Mouse (Mus musculus): ENCODE measurements around the gene Astl. TPM values are rescaled to one million over a fixed set of nuclear protein-coding genes. Genes with fewer than 3 reads are reported as not detected.

Astl gene
- total RNA-seq, 2 experiments from 2014 or later: not detected

DNA sequence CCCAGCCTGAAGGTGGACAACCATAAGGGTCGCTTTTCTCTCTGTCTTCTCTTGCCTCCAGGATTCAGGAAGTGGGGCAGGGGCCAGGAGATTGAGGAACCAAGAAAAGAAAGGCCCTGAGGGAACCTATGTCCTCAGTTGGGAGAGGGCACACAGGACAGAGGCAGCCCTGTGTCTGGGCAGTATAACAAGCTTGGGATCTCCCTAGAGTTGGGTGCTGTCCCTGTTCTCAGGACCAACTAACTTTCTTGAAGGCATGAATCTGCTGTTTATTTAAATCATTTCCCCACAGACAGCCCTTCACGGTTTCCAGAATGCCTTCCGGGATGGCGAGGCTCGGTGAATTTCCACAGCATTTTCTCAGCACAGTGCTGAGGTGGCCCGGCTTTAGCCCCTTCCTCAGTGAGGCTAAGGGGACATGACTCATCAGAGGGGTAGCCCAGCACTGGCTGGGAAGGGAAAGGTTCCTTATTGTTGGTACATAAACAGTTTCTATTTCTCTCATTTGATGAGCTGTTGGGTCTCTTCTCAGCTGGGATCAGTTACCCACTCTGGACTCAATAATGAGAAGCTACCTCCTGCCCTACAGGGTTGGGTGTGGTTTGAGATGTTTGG, 15.7 kb upstream of the Astl start:
- DNase-seq (ENCODE audit: low spot score in 2 of 2): no peak
- intact Hi-C loops (cut with DNase I): no loop called here

DNA sequence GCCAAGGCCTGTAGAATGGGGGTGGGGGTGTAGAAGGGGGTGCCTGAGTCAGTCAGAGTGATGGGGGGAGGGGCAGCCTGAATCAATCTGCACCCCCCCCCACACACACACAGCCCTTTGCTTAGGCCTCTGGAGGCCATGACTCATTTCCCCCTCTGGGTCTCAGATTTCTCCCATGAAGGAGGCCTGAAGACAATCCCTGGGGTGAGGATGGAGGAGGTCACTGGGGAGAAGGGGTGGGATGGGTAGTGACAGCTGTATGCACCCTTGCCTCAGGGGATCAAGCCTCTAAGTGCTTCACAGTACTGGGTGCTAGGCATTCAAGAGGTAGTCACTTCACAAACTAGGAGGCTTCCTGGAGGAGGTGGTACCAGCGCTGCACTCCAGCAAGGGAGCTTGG, 14.8 kb upstream of the Astl start:
- intact Hi-C loops (cut with DNase I): no loop called here

DNA sequence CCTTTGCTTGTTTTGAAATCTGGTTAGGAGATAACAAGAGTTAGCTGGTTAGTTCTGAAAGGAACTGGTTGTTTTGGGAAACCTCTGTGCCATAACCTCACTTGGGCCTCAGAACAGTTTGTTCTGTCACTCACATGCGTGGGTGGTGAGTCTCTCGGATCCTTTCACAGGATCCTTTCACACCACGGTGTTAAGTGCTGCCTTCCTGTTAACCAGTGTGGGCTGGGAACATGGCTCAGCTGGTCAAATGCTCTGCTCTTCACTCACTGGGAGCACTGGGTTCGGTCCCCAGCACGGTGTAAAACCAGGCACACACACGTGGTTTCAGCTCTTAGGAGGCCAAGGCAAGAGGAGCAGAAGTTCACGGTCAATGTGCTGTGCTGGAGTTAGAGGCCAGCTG, 14.0 kb upstream of the Astl start:
- DNase-seq (ENCODE audit: low spot score in 2 of 2): no peak
- intact Hi-C loops (cut with DNase I): no loop called here

More for the DNA sequence above, 14.8 kb upstream of the Astl start:
- DNase-seq (ENCODE audit: low spot score in 2 of 2): no peak

DNA sequence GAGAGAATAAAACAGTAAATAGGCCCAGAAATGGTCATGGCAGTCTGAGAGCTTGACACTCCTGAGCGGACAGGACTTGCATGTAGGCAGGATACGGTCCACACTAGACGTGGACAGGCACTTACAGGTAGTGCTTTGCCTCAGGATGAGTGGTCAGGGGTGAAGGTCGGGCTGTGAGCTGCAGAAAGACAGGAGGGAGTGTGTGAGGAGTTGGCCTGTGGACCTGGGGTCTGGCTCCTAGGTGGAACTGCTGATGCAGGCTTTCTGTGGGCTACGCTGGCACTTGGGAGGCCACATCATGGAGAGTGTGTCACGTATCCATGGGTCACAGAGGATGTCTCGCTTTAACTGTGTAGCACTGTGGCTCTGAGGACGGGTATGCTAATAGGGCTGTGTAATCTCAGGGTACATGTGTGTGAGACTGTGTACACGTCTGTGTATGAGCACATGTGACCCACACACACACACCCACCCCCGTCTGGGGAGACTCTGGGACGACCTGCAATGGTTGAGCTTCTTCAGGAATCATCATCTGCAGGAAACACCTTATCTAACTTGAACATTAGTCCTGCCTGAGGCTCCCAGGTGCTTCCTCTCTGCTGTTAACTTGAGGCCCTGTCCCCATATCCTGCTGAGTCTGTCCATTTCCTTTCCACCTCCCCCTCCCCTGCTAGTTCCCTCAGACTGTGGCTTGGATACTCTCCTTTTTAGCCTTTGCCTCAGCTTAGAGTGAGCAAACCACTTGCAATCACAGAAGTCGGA, 10.2 kb upstream of the Astl start:
- no peak for DNase-seq (ENCODE audit: low spot score in 2 of 2)
- intact Hi-C loops (cut with DNase I): no loop called here

DNA sequence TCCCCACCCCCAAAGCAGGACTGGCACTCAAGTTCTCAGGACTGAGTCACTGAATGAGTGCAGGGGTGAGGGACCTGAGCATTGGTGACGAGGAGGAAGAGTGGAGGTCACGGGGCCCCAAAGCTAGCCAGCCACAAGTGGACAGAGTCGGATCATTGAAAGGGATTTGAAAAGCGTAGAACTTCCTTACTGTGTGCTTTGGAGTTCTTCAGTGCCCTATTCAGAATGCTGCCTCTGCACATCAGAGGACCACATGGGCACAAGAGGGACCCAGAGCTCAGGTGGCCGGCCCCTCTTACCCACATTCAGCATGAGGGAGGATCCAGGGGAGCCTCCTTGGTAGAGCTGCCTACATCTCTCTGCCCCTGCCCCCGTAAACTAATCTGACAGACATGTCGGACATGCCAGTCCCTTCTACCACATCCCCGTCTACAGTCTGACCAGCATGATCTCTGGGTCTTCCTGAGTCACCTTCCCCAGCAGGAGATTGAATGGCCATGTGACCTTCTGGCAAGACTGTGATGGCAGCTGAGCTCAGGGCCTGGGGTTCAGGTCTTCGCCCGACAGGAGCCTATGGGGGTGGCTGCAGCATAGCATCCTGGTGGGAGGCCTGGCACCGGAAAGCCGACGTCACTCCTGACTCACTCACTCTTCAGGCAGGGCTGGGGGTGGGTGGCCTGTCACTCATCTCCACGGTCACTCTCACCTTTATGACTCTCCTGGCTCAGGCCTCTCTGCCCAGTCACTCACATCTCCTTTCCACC, 5.5 kb upstream of the Astl start:
- DNase-seq (ENCODE audit: low spot score in 2 of 2): peak in 1 of 2 experiments; percentile 21
- intact Hi-C loops (cut with DNase I): no loop called here

DNA sequence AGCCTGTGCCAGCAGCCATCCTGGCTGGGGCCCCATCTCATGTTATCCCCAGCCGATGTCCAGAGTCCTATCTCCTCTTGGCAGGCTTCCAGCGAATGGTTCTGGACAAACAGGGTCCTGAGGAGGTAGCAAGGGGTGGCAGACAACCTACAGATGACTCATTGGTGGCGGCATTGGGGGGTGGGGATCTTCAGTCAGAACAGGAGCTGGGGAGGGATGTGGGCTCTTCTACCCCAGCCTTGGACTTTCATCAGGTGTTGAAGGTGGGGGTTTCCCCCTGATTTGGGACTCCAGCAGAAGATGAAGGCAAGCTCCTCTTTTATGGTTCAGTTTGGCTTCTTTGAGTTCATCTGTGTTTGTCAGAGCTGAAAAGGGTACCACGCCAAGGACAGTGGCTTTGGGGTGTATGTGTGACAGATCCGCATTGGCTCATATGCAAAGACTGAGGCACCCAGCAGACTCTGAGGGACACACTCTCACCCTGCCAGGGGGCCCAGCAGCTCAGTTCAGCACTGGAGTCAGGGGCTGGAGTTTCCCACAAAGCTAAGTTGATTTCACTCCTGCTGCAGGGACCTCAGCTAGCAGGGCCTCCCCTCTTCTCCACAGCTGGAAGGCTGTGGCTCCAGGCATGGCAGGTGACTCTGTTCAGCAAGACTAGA, 4.4 kb upstream of the Astl start:
- no peak for DNase-seq (ENCODE audit: low spot score in 2 of 2)
- intact Hi-C loops (cut with DNase I): no loop called here

DNA sequence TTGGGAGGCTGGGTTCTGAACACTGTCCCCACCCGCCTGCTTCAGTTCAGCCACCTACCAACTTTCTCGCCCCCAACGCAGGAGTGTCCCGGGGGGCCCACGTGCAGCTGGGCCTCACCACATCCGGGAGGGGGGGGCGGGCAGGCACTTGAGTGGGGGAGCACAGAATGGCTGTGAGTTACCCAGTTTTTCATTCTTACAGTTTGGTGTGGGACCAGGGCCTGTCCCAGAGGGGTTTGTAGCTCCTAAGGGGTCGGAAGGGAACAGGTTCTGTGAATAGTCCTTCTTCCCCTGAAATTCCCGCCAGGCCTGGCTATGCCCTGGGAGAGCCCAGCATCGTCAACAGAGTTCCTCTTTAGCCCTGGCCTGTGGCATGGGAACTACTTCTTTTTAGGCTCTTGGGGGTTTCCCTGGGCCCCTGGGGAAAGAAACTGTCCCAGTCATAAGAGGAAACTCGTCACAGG, 3.3 kb upstream of the Astl start:
- no peak for DNase-seq (ENCODE audit: low spot score in 2 of 2)
- intact Hi-C loops (cut with DNase I): no loop called here

DNA sequence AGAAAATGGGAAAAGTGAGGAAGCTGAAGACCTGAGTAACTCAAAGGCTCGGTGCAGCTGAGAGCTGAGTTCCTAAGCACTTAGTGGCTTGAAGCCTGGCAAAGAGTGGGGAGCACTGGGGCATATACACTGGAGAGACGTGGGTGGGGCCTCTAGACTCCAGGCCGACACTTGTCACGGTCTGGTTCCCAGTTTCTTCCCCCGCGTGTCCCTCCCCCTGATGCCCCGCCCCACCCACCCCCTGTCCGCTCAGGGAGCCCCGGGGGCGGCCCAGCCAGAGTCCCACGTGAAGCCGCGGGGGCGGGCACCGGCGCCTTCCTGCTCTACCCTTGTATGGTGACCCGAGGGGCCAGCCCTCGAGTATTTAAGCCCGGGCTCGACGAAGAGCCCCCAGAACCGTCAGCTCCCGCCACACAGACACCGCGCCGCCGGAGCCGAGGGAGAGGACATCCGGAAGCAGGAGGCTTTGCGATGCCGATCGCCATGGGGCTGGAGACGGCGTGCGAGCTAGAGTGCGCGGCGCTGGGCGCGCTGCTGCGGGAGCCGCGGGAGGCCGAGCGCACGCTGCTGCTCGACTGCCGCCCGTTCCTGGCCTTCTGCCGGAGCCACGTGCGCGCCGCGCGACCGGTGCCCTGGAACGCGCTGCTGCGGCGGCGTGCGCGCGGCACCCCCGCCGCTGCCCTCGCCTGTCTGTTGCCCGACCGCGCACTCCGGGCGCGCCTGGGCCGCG, 2.5 kb upstream of the Astl start, which contains the start of gene Dusp2:
TSS of gene Dusp2 (plus strand) at position 393 of the 730 bp plus-strand sequence.
- intact Hi-C loops (cut with DNase I): no loop called here
- peak; percentile 66 to 75 for DNase-seq (ENCODE audit: low spot score in 2 of 2)

DNA sequence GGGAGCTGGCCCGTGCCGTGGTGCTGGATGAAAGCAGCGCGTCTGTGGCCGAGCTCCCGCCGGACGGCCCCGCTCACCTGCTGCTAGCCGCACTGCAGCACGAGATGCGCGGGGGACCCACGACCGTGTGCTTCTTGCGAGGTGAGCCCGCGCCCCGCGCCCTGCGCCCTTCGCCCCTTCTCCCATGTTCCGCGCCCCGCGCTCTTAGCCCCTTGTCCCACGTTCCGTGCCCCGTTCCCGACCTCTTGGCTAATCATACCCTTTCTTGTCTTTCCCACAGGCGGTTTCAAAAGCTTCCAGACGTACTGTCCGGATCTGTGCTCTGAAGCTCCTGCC, 2.0 kb upstream of the Astl start:
- intact Hi-C loops (cut with DNase I): no loop called here
- DNase-seq (ENCODE audit: low spot score in 2 of 2): no peak

DNA sequence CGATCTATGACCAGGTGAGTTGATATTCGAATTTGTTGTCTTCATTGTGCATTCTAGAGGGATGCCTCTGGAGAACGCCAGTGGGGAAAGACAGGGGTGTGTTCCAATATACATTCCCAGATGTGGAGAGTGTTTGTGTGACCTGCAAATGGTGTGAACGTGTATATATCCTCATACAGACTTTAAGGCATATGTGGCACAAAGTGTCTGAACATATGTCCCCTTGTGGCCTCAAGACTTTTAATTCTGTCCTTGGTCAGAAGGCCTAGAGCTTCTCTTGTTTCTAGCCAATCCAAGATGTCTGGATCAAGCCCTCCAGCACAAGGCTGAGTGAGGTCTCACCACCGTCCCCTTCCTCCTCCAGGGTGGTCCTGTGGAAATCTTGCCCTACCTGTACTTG, 1.6 kb upstream of the Astl start:
- DNase-seq (ENCODE audit: low spot score in 2 of 2): peak in 1 of 2 experiments; percentile 2
- intact Hi-C loops (cut with DNase I): no loop called here

DNA sequence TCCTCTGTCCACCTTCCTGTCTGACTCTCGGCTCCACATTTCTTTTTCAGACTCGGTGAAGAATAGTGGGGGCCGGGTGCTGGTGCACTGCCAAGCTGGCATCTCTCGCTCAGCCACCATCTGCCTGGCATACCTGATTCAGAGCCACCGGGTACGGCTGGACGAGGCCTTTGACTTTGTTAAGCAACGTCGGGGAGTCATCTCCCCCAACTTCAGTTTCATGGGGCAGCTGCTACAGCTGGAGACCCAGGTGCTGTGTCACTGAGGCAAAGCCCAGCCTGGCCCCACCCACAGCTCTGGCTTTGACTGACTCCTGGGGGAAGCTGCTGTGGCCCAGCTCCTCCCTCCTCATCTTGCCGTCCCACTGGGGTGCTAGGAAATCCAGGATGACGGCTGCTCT, 908 bp upstream of the Astl start:
- intact Hi-C loops (cut with DNase I): no loop called here

DNA sequence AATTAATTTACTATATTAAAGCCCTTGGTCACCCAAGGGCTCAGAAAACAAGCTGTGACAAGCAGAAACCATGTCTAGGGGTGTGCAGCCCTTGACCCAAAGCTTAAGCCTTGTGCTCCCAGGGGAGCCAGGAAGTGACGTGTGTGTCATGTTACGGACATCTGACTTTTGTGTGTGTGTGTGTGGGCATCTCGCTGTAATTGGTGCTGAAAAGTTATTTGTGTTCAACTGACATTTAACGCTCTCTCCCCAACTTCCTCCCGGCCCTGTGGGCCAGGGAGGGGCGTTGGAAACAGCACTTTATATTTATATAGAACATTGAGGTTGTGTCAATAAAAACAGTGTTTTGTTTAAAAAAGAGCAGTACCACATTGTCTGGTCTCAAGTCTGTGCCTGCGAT, 427 bp upstream of the Astl start:
- intact Hi-C loops (cut with DNase I): no loop called here
- DNase-seq (ENCODE audit: low spot score in 2 of 2): no peak

More for the DNA sequence above, 908 bp upstream of the Astl start:
- DNase-seq (ENCODE audit: low spot score in 2 of 2): peak; percentile 6 to 20

DNA sequence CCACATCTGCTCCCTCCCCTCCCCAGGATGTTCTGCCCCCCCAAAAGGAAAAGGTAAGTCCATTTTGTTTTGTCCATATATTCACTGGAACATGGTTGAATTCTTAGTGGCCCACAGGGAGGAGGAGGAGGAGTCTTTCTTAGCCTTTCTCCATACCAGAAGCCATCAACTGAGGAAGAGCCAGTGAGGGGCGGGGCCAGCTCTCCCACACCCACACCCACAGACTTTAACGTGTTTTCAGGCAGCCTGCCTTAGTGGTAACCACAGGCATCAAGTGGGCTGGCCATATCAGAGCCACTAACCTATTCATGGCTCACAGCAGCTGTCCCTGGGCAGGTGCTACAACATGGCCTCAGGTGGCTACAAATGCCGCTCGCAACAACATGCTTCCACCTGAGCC, 394 bp downstream of the Astl start:
- DNase-seq (ENCODE audit: low spot score in 2 of 2): no peak
- intact Hi-C loops (cut with DNase I): no loop called here

DNA sequence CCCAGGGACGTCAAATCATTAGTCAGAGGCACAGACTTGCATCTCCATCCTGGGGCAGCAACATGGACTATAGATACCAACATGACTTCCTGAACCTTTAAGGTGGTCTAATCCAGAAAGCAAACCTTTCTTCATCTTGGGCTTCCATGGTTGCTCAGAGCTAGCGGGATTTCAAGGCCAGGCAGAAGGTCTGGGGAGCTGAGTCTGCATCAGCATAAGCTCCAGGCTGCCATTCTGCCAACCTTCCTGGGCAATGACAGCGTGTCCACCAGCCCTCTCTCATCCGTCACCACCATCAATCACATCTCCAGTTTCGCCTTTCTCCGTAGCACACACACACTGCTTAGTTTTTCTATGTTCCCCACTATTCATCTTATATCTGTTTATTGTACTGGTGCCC, 823 bp downstream of the Astl start:
- intact Hi-C loops (cut with DNase I): no loop called here

DNA sequence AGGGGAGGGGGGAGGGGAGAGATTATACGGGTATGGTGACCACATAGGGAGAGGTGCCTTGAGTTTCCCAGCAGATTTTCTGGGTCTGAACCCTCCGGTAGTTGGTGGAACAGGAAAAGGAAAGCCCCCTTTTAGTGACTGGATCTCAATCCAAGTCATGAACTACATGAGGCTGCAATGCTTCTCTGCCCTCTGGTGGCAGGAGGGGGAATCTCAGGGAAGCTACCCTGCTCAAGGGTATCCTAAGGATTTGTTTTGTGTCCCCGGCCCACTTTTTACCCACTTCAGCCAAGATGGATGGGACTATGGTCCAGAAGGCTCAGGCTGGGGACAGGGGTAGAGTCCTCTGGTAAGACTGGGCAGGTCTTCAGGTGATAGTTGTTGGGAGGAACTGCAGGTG, 2.7 kb downstream of the Astl start:
- intact Hi-C loops (cut with DNase I): loop anchor here (5.0 kb wide), 1 partner anchor 34 kb away; no protein-coding TSS in a partner anchor

More for the DNA sequence above, 823 bp downstream of the Astl start:
- no peak for DNase-seq (ENCODE audit: low spot score in 2 of 2)

DNA sequence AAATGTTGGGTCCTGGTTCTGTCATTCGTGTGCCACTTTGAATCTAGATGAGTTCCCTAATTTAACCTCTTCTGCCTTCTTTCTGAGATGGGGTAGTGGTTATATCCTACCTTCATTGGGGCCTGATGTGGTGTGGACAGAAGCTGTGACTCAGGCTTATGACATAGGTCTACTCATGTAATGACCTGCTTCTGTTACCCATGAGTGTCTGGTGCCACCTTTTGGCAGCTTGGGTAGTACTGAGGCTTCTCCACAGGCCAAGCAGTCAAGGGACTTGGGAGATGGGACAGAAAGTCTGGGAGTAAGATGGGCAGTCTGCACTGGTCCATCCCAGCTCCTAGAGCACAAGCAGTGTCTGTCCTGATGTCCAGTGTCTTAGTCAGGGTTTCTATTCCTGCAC, 7.9 kb downstream of the Astl start:
- intact Hi-C loops (cut with DNase I): no loop called here
- DNase-seq (ENCODE audit: low spot score in 2 of 2): no peak

More for the DNA sequence above, 2.7 kb downstream of the Astl start:
- peak; percentile 38 to 46 for DNase-seq (ENCODE audit: low spot score in 2 of 2)

DNA sequence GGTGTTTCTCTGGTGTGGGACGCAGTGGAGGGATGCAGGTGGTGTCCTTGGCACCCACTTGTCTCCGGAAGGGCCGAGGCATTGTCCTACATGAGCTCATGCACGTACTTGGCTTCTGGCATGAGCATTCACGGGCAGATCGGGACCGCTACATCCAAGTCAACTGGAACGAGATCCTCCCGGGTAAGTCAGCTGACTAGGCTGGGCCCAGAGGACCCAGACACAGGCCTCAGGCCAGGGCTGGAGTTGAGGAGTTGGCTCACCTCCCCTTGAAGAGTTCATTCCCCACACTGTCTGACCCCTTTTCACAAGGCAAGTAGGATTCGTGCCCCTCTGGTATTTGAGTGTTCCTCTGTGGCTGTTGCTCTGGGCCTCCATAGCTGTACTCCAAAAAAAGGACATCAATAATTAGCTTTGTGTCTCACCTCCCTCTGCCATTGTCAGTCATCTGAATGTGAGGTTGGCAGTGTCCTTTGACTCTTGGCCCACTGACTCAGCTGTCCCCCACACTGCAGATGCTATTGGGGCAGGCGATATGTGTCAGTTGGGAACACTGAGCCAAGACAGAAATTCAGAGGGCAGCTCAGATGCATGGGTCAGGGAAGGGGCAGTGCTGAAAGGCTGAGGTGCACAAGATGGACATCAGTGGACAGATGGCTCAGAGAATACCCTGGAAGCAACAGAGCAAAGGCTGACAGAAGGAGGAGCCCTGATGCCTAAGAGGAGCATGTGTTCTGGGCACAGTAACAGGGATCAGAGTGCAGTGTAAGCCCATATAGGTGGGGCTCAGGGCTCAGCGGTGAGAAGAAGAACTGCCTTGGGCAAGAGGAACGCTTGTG, 8.9 kb downstream of the Astl start:
- no peak for DNase-seq (ENCODE audit: low spot score in 2 of 2)
- intact Hi-C loops (cut with DNase I): no loop called here

DNA sequence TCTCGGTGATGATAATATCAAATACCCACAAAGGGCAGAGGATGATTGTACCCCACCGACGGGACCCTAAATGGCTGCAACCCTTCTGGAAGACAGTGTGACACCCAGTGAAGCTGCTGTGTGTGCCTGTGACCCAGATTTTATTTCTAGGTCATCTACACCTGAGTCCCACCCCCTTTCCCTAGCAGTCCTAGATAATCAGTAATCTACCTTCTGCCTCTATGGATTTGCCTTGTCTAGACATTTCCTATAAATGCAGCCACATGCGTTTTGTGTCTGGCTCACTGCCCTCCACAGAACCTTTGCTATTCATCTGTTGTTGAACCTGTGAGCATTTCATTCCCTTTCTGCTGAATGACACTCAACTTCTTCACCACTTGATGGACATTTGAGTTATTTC, 15.4 kb downstream of the Astl start:
- intact Hi-C loops (cut with DNase I): no loop called here
- DNase-seq (ENCODE audit: low spot score in 2 of 2): no peak
